ENCODE assay signal across 25 mouse cellular contexts in the genomic region with DNA sequence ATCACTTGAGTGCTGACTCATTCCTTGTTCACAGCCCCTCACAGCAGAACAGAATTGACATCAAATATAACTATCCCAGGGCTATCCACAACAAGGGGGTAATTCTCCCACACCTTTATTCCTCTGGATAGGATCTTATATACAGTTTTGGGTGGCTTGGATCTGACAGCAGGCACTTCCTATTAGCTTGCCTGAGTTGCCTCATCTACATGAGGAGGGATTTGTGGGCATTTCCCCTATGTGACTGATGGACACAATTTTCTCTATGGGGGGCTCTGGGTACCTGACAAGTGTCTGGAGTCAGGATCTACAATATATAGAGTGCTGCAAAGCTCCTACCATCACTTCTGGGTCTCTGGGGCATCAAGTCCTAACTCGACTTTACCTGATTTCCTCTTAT. TPM values are rescaled to one million over a fixed set of nuclear protein-coding genes. Genes with fewer than 3 reads are reported as not detected.
DNase-seq lines count a peak whose midpoint lies in the region; ATAC-seq and TF ChIP-seq lines count a peak whose summit lies in the region.
"Had no signal": no experiment of that assay in that cellular context is flagged by ENCODE, and none has a peak within 500 bp of the region (broad histone marks: within the 10 kb centered on the region; RNA-seq: fewer than 3 reads in every experiment).

No protein-coding gene starts in this region.

- no peak overlapping the region for H3K27ac ChIP-seq in left cerebral cortex, adult 2 months
- H3K27ac ChIP-seq: embryonic facial prominence, embryonic 10.5 days; embryonic facial prominence, embryonic 13.5 days; forebrain, embryonic 12.5 days; forebrain, embryonic 15.5 days; hindbrain, embryonic 14.5 days; hindbrain, postnatal 0 days had no signal

- no peak for TF ChIP-seq CTCF in left cerebral cortex, adult 2 months (IDR thresholded peaks at IDR 0.05)

- intact Hi-C loops in heart, postnatal 10 days (cut with DNase I) = no loop called here
- intact Hi-C loops in left cerebral cortex, adult 2 months (cut with DNase I) = no loop called here

- peak; percentile 39 to 42; a peak in 3 of 4 replicates for ATAC-seq in hematopoietic stem cell, adult 5-6 weeks (replicated peaks in 1 of 2; ENCODE audit: insufficient read depth in 1 of 2, low FRiP score in 2 of 2, low TSS enrichment in 1 of 2, low read depth in 1 of 2, poor library complexity in 2 of 2, severe bottlenecking in 2 of 2)
- peak; percentile 67 for ATAC-seq in megakaryocyte progenitor cell, adult 5-6 weeks (replicated peaks; ENCODE audit: poor library complexity)
- ATAC-seq: forebrain, embryonic 15.5 days; hindbrain, postnatal 0 days; inflammation-experienced regulatory T-cells, adult 6 months; intestine, embryonic 16.5 days; Patski had no signal

- H3K4me3 ChIP-seq in left cerebral cortex, adult 2 months = no peak overlapping the region
- H3K4me3 ChIP-seq: embryonic facial prominence, embryonic 10.5 days; embryonic facial prominence, embryonic 13.5 days; erythroblast, embryonic 14.5 days; forebrain, embryonic 12.5 days; forebrain, embryonic 15.5 days had no signal

- peak; percentile 23 for DNase-seq in heart, adult 11 months
- no peak for DNase-seq in heart, postnatal 10 days
- DNase-seq in left cerebral cortex, adult 2 months (ENCODE audit: extremely low spot score in 1 of 2, low spot score in 2 of 2) = no peak
- DNase-seq in frontal cortex, adult 2 months (ENCODE audit: extremely low spot score in 1 of 2, low spot score in 1 of 2) = no peak
- DNase-seq: adrenal gland, postnatal 10 days; adrenal gland, postnatal 36 days; cerebellum, adult 11 months; cerebellum, adult 2 months; cerebellum, adult 9-11 months; cerebellum, postnatal 25 days; embryo, embryonic 11 days; gastrocnemius, postnatal 25 days; heart, postnatal 36 days had no signal

RNA-seq across cellular contexts. Expression of a gene that starts 36.9 kb away (rescaled TPM):
- total RNA-seq in heart, postnatal 10 days (2021) = 10 to 100 TPM; 65.5 to 73.4 TPM
- total RNA-seq in hematopoietic stem cell, adult 5-6 weeks (2017) = 42.5 and 75.1 TPM in 2 replicates
- total RNA-seq in megakaryocyte progenitor cell, adult 5-6 weeks (2015) = 102 and 112 TPM in 2 replicates
- total RNA-seq in megakaryocyte progenitor cell, adult 5-6 weeks (2017) = 76.3 and 91.6 TPM in 2 replicates
- total RNA-seq in left cerebral cortex, adult 2 months (2021) = 10 to 100 TPM; 49.7 to 51.6 TPM
- 42.3 and 48.9 TPM in 2 replicates for polyA plus RNA-seq in frontal cortex, adult 2 months (2012; rRNA removed)
